8 mouse cellular contexts compared by ENCODE assay signal in genomic region chr2:103817145-103817895, GRCm38 (mm10). TPM values are rescaled to one million over a fixed set of nuclear protein-coding genes. Genes with fewer than 3 reads are reported as not detected.
DNase-seq lines count a peak whose midpoint lies in the region; ATAC-seq and TF ChIP-seq lines count a peak whose summit lies in the region.

No protein-coding gene starts in this region.

- H3K9me3 ChIP-seq in kidney, embryonic 15.5 days (replicated peaks), result no peaks in the 10 kb centered on the region
- no peaks in the 10 kb centered on the region for H3K9me3 ChIP-seq in intestine, embryonic 15.5 days

- DNase-seq in kidney, adult 9 months, result no peak
- peak; percentile 61 for DNase-seq in embryo, embryonic 10 days (ENCODE audit: low spot score)
- DNase-seq in right cerebral cortex, adult 18-20 months, result no peak
- no peak for DNase-seq in frontal cortex, postnatal 36 days (ENCODE audit: low spot score in 2 of 2)

- peak overlapping the region; percentile 41 for H3K4me2 ChIP-seq in kidney, embryonic 15.5 days
- peak overlapping the region; percentile 23 for H3K4me2 ChIP-seq in intestine, embryonic 15.5 days (replicated peaks)
- peak overlapping the region; percentile 61 for H3K4me2 ChIP-seq in myocyte (ENCODE audit: low read depth)

- H3K4me3 ChIP-seq in kidney, embryonic 15.5 days (replicated peaks), result no peak overlapping the region; the same call in 1 of the 2 replicates
- H3K4me3 ChIP-seq in intestine, embryonic 15.5 days (replicated peaks), result peak overlapping the region; percentile 18; the same call in 1 of the 2 replicates
- H3K4me3 ChIP-seq in myocyte, result no peak overlapping the region

- ATAC-seq in kidney, embryonic 15.5 days (replicated peaks; ENCODE audit: low FRiP score), result peak; percentile 62; the same call in 1 of the 2 replicates
- peak; percentile 87 for ATAC-seq in intestine, embryonic 15.5 days
- no peak for ATAC-seq in erythroblast, adult 5-6 weeks (replicated peaks; ENCODE audit: low FRiP score, poor library complexity, severe bottlenecking)

- no peaks in the 10 kb centered on the region for H3K4me1 ChIP-seq in kidney, embryonic 15.5 days
- no peaks in the 10 kb centered on the region for H3K4me1 ChIP-seq in intestine, embryonic 15.5 days (replicated peaks)

- H3K27ac ChIP-seq in kidney, embryonic 15.5 days, result no peak overlapping the region
- no peak overlapping the region for H3K27ac ChIP-seq in intestine, embryonic 15.5 days

- no peaks in the 10 kb centered on the region for H3K36me3 ChIP-seq in kidney, embryonic 15.5 days
- no peaks in the 10 kb centered on the region for H3K36me3 ChIP-seq in intestine, embryonic 15.5 days
- no peaks in the 10 kb centered on the region for H3K36me3 ChIP-seq in myocyte (ENCODE audit: control insufficient read depth, insufficient read depth)

- no peak for TF ChIP-seq POLR2A in myocyte (IDR thresholded peaks at IDR 0.05; ENCODE audit: insufficient read length, low read depth)

- no peak overlapping the region for H3K9ac ChIP-seq in kidney, embryonic 15.5 days
- no peak overlapping the region for H3K9ac ChIP-seq in intestine, embryonic 15.5 days

- no peaks in the 10 kb centered on the region for H3K27me3 ChIP-seq in kidney, embryonic 15.5 days
- no peaks in the 10 kb centered on the region for H3K27me3 ChIP-seq in intestine, embryonic 15.5 days (replicated peaks)
- H3K27me3 ChIP-seq in myocyte (ENCODE audit: control insufficient read depth, insufficient read depth, insufficient read length), result no peaks in the 10 kb centered on the region

- WGBS in kidney, embryonic 15.5 days, result 42% methylated on average over 6 of the region's 6 CpGs
- WGBS in intestine, embryonic 15.5 days, result 32% methylated on average over 6 of the region's 6 CpGs

- H3K79me2 ChIP-seq in myocyte (ENCODE audit: control insufficient read depth, insufficient read depth), result no peaks in the 10 kb centered on the region

- no peak overlapping the region for H3ac ChIP-seq in myocyte (ENCODE audit: control insufficient read depth, insufficient read length)

TF ChIP-seq in myocyte, 11 proteins besides CTCF, POLR2A, EP300 and RAD21:
- TF ChIP-seq TCF12 (IDR thresholded peaks at IDR 0.05; ENCODE audit: insufficient read depth, poor library complexity, severe bottlenecking), result no peak
- TF ChIP-seq REST (IDR thresholded peaks at IDR 0.05; ENCODE audit: insufficient read depth, insufficient read length), result no peak
- no peak for TF ChIP-seq E2F4 (IDR thresholded peaks at IDR 0.05; ENCODE audit: insufficient read depth)
- no peak for TF ChIP-seq TCF3 (IDR thresholded peaks at IDR 0.05; ENCODE audit: insufficient read length, low read depth)
- TF ChIP-seq MAX (IDR thresholded peaks at IDR 0.05; ENCODE audit: low read depth), result no peak
- no peak for TF ChIP-seq POLR2AphosphoS2 (IDR thresholded peaks at IDR 0.05; ENCODE audit: insufficient read length, low read depth)
- TF ChIP-seq USF1 (IDR thresholded peaks at IDR 0.05; ENCODE audit: low read depth), result no peak
- no peak for TF ChIP-seq MYOD1 (IDR thresholded peaks at IDR 0.05; ENCODE audit: control insufficient read depth in 1 of 3, insufficient read length in 2 of 3, low read depth in 2 of 3)
- no peak for TF ChIP-seq CEBPB (IDR thresholded peaks at IDR 0.05; ENCODE audit: insufficient read depth, poor library complexity, severe bottlenecking)
- TF ChIP-seq MYOG (IDR thresholded peaks at IDR 0.05; ENCODE audit: control insufficient read depth in 1 of 3, insufficient read depth in 1 of 3, insufficient read length in 2 of 3, low read depth in 2 of 3), result no peak
- TF ChIP-seq SRF (IDR thresholded peaks at IDR 0.05; ENCODE audit: control insufficient read depth, insufficient read length, low read depth), result no peak

RNA-seq across cellular contexts. Expression of gene Caprin1, which starts 19.9 kb away (rescaled TPM):
- 330 and 337 TPM in 2 replicates for polyA plus RNA-seq in kidney, embryonic 15.5 days (2015; fragmentation: Nextera tagmentation; extraction: Ambion mirVana)
- polyA plus RNA-seq in intestine, embryonic 15.5 days (2015; fragmentation: Nextera tagmentation; extraction: Ambion mirVana), result 246 and 291 TPM in 2 replicates
- polyA plus RNA-seq in myocyte (2012; fragmentation: generic; extraction: Trizol), result 99.6 TPM
- total RNA-seq in erythroblast, adult 5-6 weeks (2015; ENCODE audit: low replicate concordance), result 103 and 109 TPM in 2 replicates
- 109 and 137 TPM in 2 replicates for total RNA-seq in erythroblast, adult 5-6 weeks (2017; ENCODE audit: low replicate concordance)

RNA-seq across cellular contexts. Expression of gene Nat10, which starts 56.2 kb away (rescaled TPM):
- 25.3 and 27.4 TPM in 2 replicates for polyA plus RNA-seq in kidney, embryonic 15.5 days (2015; fragmentation: Nextera tagmentation; extraction: Ambion mirVana)
- polyA plus RNA-seq in intestine, embryonic 15.5 days (2015; fragmentation: Nextera tagmentation; extraction: Ambion mirVana), result 32.7 and 33.2 TPM in 2 replicates
- polyA plus RNA-seq in myocyte (2012; fragmentation: generic; extraction: Trizol), result 20.6 TPM
- 9.6 and 10.2 TPM in 2 replicates for total RNA-seq in erythroblast, adult 5-6 weeks (2015; ENCODE audit: low replicate concordance)
- total RNA-seq in erythroblast, adult 5-6 weeks (2017; ENCODE audit: low replicate concordance), result 19.2 and 21.7 TPM in 2 replicates
